Mouse (Mus musculus): ENCODE results near the gene Tmem229a. TPM values are rescaled to one million over a fixed set of nuclear protein-coding genes. Genes with fewer than 3 reads are reported as not detected.

Tmem229a gene
- polyA plus RNA-seq, 1 experiment from 2014 or later: 4.7 TPM

DNA sequence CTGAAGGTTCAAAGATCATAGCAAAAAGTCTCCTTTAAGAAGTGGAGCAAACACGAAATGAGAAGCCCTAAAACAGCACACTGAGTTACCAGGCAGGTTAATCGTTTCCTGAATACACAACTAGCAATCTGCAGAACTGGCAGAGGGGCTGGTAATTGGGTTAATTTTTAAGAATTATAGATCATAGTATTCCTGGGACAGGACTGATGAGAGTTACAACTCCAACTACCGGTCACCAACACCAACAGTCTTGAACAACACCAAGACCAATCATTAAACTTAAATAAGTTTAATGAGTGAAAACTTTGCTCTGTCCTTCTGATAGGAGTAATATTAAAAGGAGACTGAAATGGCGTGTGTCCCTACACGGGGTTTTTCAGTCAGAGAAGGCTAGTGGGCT, 3.8 kb downstream of the Tmem229a start:
- ATAC-seq (ENCODE audit: low FRiP score): no peak

DNA sequence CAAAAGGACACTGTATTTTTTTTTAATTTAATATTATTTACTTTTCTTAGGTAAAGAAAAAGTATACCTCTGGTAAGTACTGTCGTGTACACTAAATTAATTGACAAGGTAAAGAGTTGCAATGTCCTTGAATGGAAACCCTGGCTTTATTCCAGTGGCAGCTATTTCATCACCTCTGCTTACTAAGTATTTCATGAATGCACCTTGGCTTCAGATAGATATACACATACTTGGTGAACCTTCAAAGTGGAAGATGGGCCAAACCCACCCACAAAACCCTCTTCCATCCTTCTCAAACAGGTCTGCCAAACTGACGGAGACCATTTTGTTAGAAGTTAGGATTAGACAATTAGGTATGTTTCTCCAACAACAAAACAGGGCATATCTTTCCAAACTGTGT, 5.4 kb downstream of the Tmem229a start:
- H3K9me3 ChIP-seq (replicated peaks): no peaks in the 10 kb centered on the region
- H3K27me3 ChIP-seq (replicated peaks): peaks cover 4% of the 10 kb centered on the region; the same call in 1 of the 2 replicates
- ATAC-seq (ENCODE audit: low FRiP score): no peak
- no peak overlapping the region for H3K4me2 ChIP-seq
- 95% methylated on average over 2 of the region's 2 CpGs for WGBS
- H3K36me3 ChIP-seq: no peaks in the 10 kb centered on the region
- no peak overlapping the region for H3K27ac ChIP-seq (replicated peaks)
- peaks cover 4% of the 10 kb centered on the region; the same call in 1 of the 2 replicates for H3K4me1 ChIP-seq
- H3K4me3 ChIP-seq (replicated peaks): no peak overlapping the region
- no peak overlapping the region for H3K9ac ChIP-seq (replicated peaks)

More for the DNA sequence above, 3.8 kb downstream of the Tmem229a start:
- Histone ChIP-seq H3K4me2 (no peak overlapping the region), H3K27ac (replicated peaks) (no peak overlapping the region), H3K9me3 (replicated peaks) (no peaks in the 10 kb centered on the region), H3K27me3 (replicated peaks) (peaks cover 4% of the 10 kb centered on the region; the same call in 1 of the 2 replicates), H3K36me3 (no peaks in the 10 kb centered on the region), H3K4me1 (peaks cover 6% of the 10 kb centered on the region; the same call in 1 of the 2 replicates), H3K9ac (replicated peaks) (no peak overlapping the region), H3K4me3 (replicated peaks) (no peak overlapping the region)
- WGBS: 87% methylated on average over 5 of the region's 5 CpGs

DNA sequence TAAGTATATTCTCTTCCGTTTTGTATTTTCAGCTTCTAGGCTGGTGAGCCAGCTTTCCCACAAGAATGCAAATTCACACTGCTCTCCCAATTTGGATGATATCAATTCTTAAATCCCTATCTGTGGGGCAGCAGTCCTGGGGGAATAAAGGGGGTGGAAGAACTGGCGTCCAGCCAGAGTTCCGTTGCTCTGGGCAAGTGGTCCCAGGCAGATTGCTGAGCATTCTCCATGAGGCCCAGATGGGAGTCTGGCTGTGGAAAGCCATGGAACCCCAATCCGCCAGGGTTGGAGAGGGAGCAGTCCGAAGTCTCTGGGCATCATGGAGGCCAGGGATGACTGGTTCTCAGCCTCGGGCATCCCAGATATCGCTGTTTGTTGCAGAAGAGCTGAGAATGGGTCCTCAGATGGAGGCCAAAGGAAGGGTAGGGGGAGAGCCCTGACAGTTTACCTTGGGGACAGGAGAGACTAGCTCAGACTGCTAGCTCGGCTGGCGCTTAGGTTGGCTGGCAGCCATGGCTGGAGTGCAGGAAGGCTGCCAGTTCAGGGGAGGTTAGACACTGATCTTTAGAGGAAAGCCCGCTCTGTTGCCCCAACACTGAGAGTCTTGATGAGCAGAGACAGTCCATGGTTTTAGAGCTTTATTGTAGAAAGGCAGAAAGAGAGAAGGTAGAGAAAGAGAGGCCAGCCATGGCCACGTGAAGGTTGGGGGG, 30.9 kb downstream of the Tmem229a start:
- Histone ChIP-seq H3K4me1 (no peaks in the 10 kb centered on the region), H3K36me3 (no peaks in the 10 kb centered on the region), H3K9me3 (replicated peaks) (no peaks in the 10 kb centered on the region), H3K4me2 (no peak overlapping the region), H3K9ac (replicated peaks) (no peak overlapping the region), H3K27me3 (replicated peaks) (no peaks in the 10 kb centered on the region), H3K27ac (replicated peaks) (no peak overlapping the region), H3K4me3 (replicated peaks) (no peak overlapping the region)
- WGBS: 87% methylated on average over 11 of the region's 11 CpGs
- ATAC-seq (ENCODE audit: low FRiP score): no peak; the same call in 1 of the 2 replicates

DNA sequence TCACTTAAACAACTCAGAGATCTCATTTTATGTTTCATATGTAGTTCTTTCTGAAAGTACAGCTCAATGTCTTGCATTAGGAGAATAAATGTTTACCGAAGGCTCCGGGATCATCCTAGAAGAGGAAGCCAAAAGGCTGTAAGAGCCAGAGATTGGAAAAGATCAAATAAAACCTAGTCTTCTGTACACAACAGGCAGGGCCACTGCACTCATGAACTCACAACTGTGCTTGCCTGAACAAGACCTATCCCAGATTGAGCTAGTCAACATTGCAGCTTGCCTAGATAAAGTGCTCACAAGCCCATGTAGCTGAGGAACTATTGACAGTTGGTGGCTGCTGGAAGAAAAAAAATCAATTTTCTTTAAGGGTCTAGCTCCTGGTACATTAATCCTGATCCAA, 42.5 kb downstream of the Tmem229a start:
- H3K27ac ChIP-seq (replicated peaks): no peak overlapping the region
- H3K9me3 ChIP-seq (replicated peaks): no peaks in the 10 kb centered on the region
- H3K9ac ChIP-seq (replicated peaks): no peak overlapping the region
- H3K27me3 ChIP-seq (replicated peaks): no peaks in the 10 kb centered on the region
- H3K4me1 ChIP-seq: no peaks in the 10 kb centered on the region
- 95% methylated on average over 2 of the region's 2 CpGs for WGBS
- H3K36me3 ChIP-seq: no peaks in the 10 kb centered on the region
- no peak overlapping the region for H3K4me3 ChIP-seq (replicated peaks)
- no peak overlapping the region for H3K4me2 ChIP-seq
- ATAC-seq (ENCODE audit: low FRiP score): no peak

DNA sequence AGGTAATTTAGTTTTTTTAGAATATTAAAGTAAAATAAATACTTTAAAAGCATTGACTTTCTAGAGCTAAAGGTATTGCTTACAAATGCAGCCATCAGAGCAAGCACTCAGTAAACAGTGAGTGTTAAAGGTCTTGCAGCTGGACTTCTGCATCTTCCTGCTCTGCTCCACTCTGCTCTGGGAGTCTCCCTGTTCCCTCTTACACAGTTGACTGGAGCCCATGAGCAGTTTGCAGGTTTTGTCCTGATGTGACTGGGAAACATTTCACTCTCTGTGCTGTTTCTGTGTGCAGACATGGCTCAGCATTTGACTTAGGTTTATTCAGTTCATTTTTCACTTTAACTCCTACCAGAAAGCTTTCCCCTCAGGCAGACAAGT, 45.4 kb downstream of the Tmem229a start:
- H3K9me3 ChIP-seq (replicated peaks): no peaks in the 10 kb centered on the region
- no peak overlapping the region for H3K4me2 ChIP-seq
- no peaks in the 10 kb centered on the region for H3K36me3 ChIP-seq
- H3K9ac ChIP-seq (replicated peaks): no peak overlapping the region
- H3K27me3 ChIP-seq (replicated peaks): no peaks in the 10 kb centered on the region
- no peak overlapping the region for H3K4me3 ChIP-seq (replicated peaks)
- no peak for ATAC-seq (ENCODE audit: low FRiP score)
- no peak overlapping the region for H3K27ac ChIP-seq (replicated peaks)
- no peaks in the 10 kb centered on the region for H3K4me1 ChIP-seq

DNA sequence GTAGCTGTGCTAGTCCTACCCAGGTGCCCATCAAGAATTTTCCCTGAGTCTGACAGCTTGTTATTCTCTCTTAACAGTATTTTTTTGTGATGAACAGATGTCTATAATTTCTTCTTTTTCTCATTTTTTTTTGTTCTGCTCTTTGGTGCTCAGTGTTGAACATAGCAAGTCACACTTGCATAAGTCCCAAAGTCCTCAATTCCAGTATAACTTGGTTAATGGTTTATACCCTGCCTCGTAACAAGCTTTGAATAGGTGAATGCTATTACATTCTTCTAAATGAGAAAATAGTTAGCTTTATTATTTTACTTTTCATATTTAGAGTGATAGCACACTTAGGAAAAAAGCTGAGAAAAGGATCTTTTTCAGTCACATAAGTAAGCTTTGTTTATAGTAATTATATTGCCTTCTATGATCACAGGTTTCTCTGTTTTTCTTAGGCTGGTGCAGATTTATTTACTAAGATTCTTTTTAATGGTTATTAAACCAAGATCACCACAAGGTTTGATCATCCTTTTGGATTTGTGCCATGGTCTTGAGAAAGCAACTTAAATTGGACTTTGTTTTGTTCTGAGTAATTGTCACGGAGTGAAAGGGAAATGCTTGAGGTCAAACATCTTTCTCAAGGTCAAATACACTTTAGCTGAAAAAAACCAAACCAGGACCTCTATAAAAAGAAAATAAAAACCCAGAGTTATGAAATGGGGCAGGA, 45.9 kb downstream of the Tmem229a start:
- Histone ChIP-seq H3K9ac (replicated peaks) (no peak overlapping the region), H3K9me3 (replicated peaks) (no peaks in the 10 kb centered on the region), H3K4me1 (no peaks in the 10 kb centered on the region), H3K36me3 (no peaks in the 10 kb centered on the region), H3K4me2 (no peak overlapping the region), H3K27me3 (replicated peaks) (no peaks in the 10 kb centered on the region), H3K27ac (replicated peaks) (no peak overlapping the region), H3K4me3 (replicated peaks) (no peak overlapping the region)
- ATAC-seq (ENCODE audit: low FRiP score): no peak
- WGBS: 79% methylated on average over 2 of the region's 2 CpGs

DNA sequence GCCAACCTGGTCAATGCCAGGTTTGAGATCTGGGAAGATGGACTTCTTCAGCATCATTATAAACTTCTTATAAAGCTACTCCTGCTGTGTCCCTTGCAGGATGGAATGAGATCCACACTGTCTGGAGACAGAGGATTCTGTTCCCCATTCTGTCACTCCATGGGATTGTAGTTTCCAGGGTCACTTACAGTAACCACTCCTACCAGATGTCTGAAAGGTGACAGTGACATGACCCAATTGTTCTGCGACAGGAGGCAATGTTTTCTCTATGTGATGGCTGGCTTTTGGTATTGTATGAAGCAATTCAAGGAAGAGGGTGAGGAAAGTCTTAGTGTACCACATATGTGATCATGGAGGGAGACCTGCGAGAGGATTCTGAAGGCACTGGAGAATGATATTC, 48.3 kb downstream of the Tmem229a start:
- H3K9ac ChIP-seq (replicated peaks): no peak overlapping the region
- H3K27me3 ChIP-seq (replicated peaks): no peaks in the 10 kb centered on the region
- no peaks in the 10 kb centered on the region for H3K36me3 ChIP-seq
- no peaks in the 10 kb centered on the region for H3K4me1 ChIP-seq
- H3K9me3 ChIP-seq (replicated peaks): no peaks in the 10 kb centered on the region
- H3K4me3 ChIP-seq (replicated peaks): no peak overlapping the region
- no peak overlapping the region for H3K4me2 ChIP-seq
- no peak for ATAC-seq (ENCODE audit: low FRiP score)
- H3K27ac ChIP-seq (replicated peaks): no peak overlapping the region
- WGBS: 87% methylated on average over 2 of the region's 2 CpGs

DNA sequence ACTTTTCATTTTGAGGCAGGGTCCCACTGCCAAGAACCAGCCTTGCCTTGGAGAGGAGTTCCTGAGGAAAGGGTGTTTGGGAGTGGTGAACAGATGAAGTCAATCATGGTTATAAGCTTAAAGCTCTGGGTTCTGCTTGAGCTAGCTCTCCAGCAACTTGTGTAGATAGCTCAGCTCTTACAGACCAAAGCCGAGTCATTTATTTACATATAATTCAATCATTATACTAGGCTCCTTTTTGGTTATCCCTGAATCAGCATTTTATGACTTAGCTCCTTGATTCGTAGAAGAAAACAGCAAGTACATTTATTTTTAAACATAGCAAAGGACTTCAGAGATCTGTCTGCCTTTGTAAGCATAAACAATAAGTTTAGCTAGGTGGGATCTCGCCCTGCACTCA, 51.0 kb downstream of the Tmem229a start:
- no peak overlapping the region for H3K4me2 ChIP-seq
- no peak overlapping the region for H3K4me3 ChIP-seq (replicated peaks)
- no peaks in the 10 kb centered on the region for H3K36me3 ChIP-seq
- H3K9me3 ChIP-seq (replicated peaks): no peaks in the 10 kb centered on the region
- no peak overlapping the region for H3K9ac ChIP-seq (replicated peaks)
- ATAC-seq (ENCODE audit: low FRiP score): no peak
- H3K4me1 ChIP-seq: no peaks in the 10 kb centered on the region
- no peaks in the 10 kb centered on the region for H3K27me3 ChIP-seq (replicated peaks)
- no peak overlapping the region for H3K27ac ChIP-seq (replicated peaks)
- 84% methylated on average over 3 of the region's 3 CpGs for WGBS

Other genes with a start within 250 kb of the Tmem229a start
- not detected in 2 replicates for gene Hyal6, start 223.1 kb downstream of the Tmem229a start, polyA plus RNA-seq (2015; fragmentation: Nextera tagmentation; extraction: Ambion mirVana)
- gene Hyal4, start 208.0 kb downstream of the Tmem229a start, polyA plus RNA-seq (2015; fragmentation: Nextera tagmentation; extraction: Ambion mirVana): not detected in 2 replicates
- not detected in 2 replicates for gene Spam1, start 165.1 kb downstream of the Tmem229a start, polyA plus RNA-seq (2015; fragmentation: Nextera tagmentation; extraction: Ambion mirVana)
- gene Hyal5, start 98.3 kb downstream of the Tmem229a start, polyA plus RNA-seq (2015; fragmentation: Nextera tagmentation; extraction: Ambion mirVana): not detected in 2 replicates

All from neural tube, embryonic 15.5 days (tissue).